Mouse (Mus musculus) bone marrow, adult 2 months (tissue): ENCODE data around the gene D16Ertd472e. TPM values are rescaled to one million over a fixed set of nuclear protein-coding genes. Genes with fewer than 3 reads are reported as not detected.
A peak's percentile ranks its signal among the peaks of the same experiment; 100 is the strongest.

Experiments
- H3K27ac ChIP-seq: fragments of 200-500 bp; 2 replicates; pipeline ENCODE4 v1.5.1; 2012; ENCODE audit warnings: low read depth, mild to moderate bottlenecking, control low read depth, inconsistent platforms, low read length; ENCODE audit not compliant: control insufficient read depth, poor library complexity, insufficient read depth
- H3K4me1 ChIP-seq: fragments of 200-500 bp; 2 replicates; pipeline ENCODE4 v1.6.1; 2011; ENCODE audit warnings: low read length; ENCODE audit not compliant: control insufficient read depth, insufficient read depth
- H3K4me3 ChIP-seq: fragments of 200-500 bp; replicated peaks from 2 replicates; pipeline ENCODE3; 2011; ENCODE audit warnings: mild to moderate bottlenecking, low read depth, low read length, control low read depth; ENCODE audit not compliant: control insufficient read depth
- CTCF ChIP-seq: fragments of 200-500 bp; IDR thresholded peaks from 2 replicates; pipeline ENCODE4 v1.5.1; 2011; ENCODE audit warnings: low read length, control low read depth; ENCODE audit not compliant: control insufficient read depth, insufficient read depth
- POLR2A ChIP-seq: fragments of 200-500 bp; IDR thresholded peaks from 2 replicates; pipeline ENCODE4 v1.6.1; 2011; ENCODE audit warnings: low read depth, mild to moderate bottlenecking, control low read depth, low read length, borderline replicate concordance; ENCODE audit not compliant: control insufficient read depth
- WGBS: fragments of 180-500 bp; shearing (Covaris S2); methylation state at CpG from one replicate; pipeline ENCODE4 v1.1.7; 2018; 5-methylcytosine and 5-hydroxymethylcytosine counted together
- polyA plus RNA-seq: library from polyadenylated mRNA; stranded (reverse); fragments of >200 nt; gene quantifications from 2 replicates; pipeline ENCODE4 v1.2.4, GENCODE M21; 2011; ENCODE audit warnings: low replicate concordance; ENCODE audit not compliant: missing spikeins, insufficient read depth, insufficient read length

D16Ertd472e gene
- 3.8 TPM in 2 replicates for polyA plus RNA-seq

GRCm38 (mm10) chr16:78576478-78577084 is at the start of gene D16Ertd472e:
D16Ertd472e (minus strand) TSS chr16:78576708.
- peaks cover 3% of the 10 kb centered on the region for H3K4me1 ChIP-seq
- WGBS, result under 1% methylated on average over 69 of the region's 70 CpGs
- peak within 1 kb of the TSS; percentile 79 for H3K27ac ChIP-seq
- H3K4me3 ChIP-seq, result peak within 1 kb of the TSS; percentile 86
- TF ChIP-seq POLR2A, result peak; percentile 83
- TF ChIP-seq CTCF, result no peak

- TF ChIP-seq CTCF (no peak), POLR2A (no peak)
- Histone ChIP-seq H3K4me1 (no peaks in the 10 kb centered on the region; the same call in 1 of the 2 replicates), H3K4me3 (no peak overlapping the region), H3K27ac (no peak overlapping the region)
- 74% methylated on average over 5 of the region's 5 CpGs for WGBS
These were observed 46.2 kb upstream of the D16Ertd472e start for GRCm38 (mm10) chr16:78622755-78623154.

- no peak overlapping the region for H3K27ac ChIP-seq
- 69% methylated on average over 5 of the region's 5 CpGs for WGBS
- TF ChIP-seq CTCF (no peak), POLR2A (no peak)
- no peaks in the 10 kb centered on the region; the same call in 1 of the 2 replicates for H3K4me1 ChIP-seq
- no peak overlapping the region for H3K4me3 ChIP-seq
These were observed 42.9 kb upstream of the D16Ertd472e start for GRCm38 (mm10) chr16:78619386-78619785.

GRCm38 (mm10) chr16:78617757-78618532 is 41.4 kb upstream of the D16Ertd472e start:
- 88% methylated on average over 11 of the region's 11 CpGs for WGBS
- peak; percentile 4; the same call in 1 of the 2 replicates for TF ChIP-seq CTCF
- TF ChIP-seq POLR2A, result no peak
- no peak overlapping the region for H3K4me3 ChIP-seq

GRCm38 (mm10) chr16:78606202-78606601 is 29.7 kb upstream of the D16Ertd472e start:
- TF ChIP-seq CTCF, result no peak
- TF ChIP-seq POLR2A, result no peak
- Histone ChIP-seq H3K4me3 (no peak overlapping the region), H3K4me1 (no peaks in the 10 kb centered on the region), H3K27ac (no peak overlapping the region)
- 75% methylated on average over 4 of the region's 4 CpGs for WGBS

More at GRCm38 (mm10) chr16:78617757-78618532, 41.4 kb upstream of the D16Ertd472e start:
- H3K27ac ChIP-seq, result no peak overlapping the region
- H3K4me1 ChIP-seq, result no peaks in the 10 kb centered on the region; the same call in 1 of the 2 replicates

- H3K4me3 ChIP-seq, result no peak overlapping the region
- no peak overlapping the region for H3K27ac ChIP-seq
- WGBS, result 83% methylated on average over 1 of the region's 1 CpGs
- no peak for TF ChIP-seq CTCF
- no peak for TF ChIP-seq POLR2A
- H3K4me1 ChIP-seq, result no peaks in the 10 kb centered on the region
These were observed 22.4 kb upstream of the D16Ertd472e start for GRCm38 (mm10) chr16:78598919-78599318.

- TF ChIP-seq POLR2A, result no peak
- TF ChIP-seq CTCF, result no peak
- Histone ChIP-seq H3K27ac (no peak overlapping the region), H3K4me1 (no peaks in the 10 kb centered on the region), H3K4me3 (no peak overlapping the region)
- WGBS, result 34% methylated on average over 2 of the region's 2 CpGs
These were observed 19.9 kb upstream of the D16Ertd472e start for GRCm38 (mm10) chr16:78596381-78596780.

- WGBS, result 95% methylated on average over 7 of the region's 7 CpGs
- Histone ChIP-seq H3K27ac (no peak overlapping the region), H3K4me3 (no peak overlapping the region), H3K4me1 (no peaks in the 10 kb centered on the region)
- TF ChIP-seq POLR2A, result no peak
- TF ChIP-seq CTCF, result no peak
These were observed 19.3 kb upstream of the D16Ertd472e start for GRCm38 (mm10) chr16:78595821-78596220.
